Mouse (Mus musculus) erythroblast, embryonic 14.5 days (primary cell): ENCODE measurements around the gene L1cam.

Source experiments
- GATA1 ChIP-seq: IDR thresholded peaks from 2 replicates; pipeline ENCODE4 v1.6.1; 2012; ENCODE audit warnings: low read length, inconsistent platforms, mixed read lengths
- TAL1 ChIP-seq: IDR thresholded peaks from 3 replicates; pipeline ENCODE4 v1.6.1; 2012; ENCODE audit warnings: low read length, inconsistent platforms, mixed read lengths

DNA sequence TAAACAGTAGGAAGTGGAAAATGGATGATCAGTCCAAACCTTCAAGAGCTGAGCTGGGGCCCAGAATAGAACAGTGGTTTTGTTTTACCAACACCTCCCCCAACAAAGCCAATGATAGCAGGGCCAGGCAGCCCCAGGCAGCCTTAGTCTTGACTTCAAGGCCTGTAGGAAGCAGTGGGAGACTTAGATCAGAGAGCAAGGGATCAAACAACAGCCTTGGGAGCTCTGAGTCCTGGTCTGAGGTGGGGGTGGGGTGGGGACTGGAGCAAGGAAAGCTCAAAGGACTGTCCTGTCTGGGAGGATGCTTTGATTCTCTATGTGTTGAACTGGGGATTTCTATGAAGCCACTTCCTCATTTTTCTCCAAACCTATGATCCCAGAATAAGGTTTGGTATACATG, 24.4 kb downstream of the L1cam start:
- TF ChIP-seq GATA1 = no peak
- TF ChIP-seq TAL1 = no peak
